Mouse (Mus musculus): ENCODE measurements at regions not wholly inside any gene's neighbourhood (a gene's known extent, or its start where the extent isn't known, plus 50 kb on each side); places are given as distances from the start of the nearest gene placed in this dataset.

- no peak for DNase-seq
Measured at GRCm38 (mm10) chr2:134126988-134127387, 427.2 kb downstream of the Hao1 start.

GRCm38 (mm10) chr2:134107286-134107685 is 446.9 kb downstream of the Hao1 start:
- DNase-seq, result no peak

DNA sequence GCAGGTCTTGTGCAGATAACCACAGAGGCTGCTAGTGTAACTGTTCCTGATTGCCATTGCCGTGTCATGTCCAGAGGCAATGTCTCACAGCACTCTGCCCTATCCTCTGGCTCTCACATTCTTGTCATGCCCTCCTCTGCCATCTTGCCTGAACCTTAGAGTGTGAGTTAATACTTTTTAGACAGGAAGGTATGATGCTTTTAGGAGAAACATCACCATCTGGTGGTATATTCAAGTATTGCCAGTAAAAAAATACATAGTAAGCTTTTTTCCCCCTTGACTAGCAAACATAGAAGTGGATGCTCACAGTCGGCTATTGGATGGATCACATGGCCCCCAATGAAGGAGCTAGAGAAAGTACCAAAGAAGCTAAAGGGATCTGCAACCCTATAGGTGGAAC is 465.8 kb downstream of the Hao1 start:
- DNase-seq, result no peak

- no peak for DNase-seq
Measured at GRCm38 (mm10) chr2:134080148-134080547, 474.0 kb downstream of the Hao1 start.

- DNase-seq, result no peak
Measured at GRCm38 (mm10) chr2:134077953-134078352, 476.2 kb downstream of the Hao1 start.

- DNase-seq, result no peak
Measured at GRCm38 (mm10) chr2:134067910-134068335, 486.2 kb downstream of the Hao1 start.

DNA sequence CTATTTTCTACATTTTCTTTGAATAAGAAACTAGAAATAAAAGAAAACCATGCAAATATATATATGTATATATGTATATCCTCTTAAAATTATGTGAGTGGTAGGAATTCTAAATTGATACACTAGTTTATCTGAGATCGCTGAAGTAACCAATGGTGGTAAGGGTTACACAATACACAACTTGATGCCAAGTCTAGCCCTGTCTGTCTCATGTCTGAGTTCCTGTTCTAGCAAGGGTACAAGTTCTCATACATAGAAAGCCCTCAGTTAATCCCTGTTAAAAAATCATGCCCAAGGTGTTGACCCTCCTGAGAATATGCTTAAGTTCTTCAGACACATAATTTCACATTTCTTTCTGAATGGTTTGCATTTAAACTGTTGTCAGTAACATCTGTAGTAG is 486.8 kb downstream of the Hao1 start:
- DNase-seq, result no peak

- no peak for DNase-seq
Measured at GRCm38 (mm10) chr2:134059916-134060618, 494.1 kb downstream of the Hao1 start.

GRCm38 (mm10) chr2:134036359-134036874 is 484.5 kb downstream of the Bmp2 start:
- no peak for DNase-seq

DNA sequence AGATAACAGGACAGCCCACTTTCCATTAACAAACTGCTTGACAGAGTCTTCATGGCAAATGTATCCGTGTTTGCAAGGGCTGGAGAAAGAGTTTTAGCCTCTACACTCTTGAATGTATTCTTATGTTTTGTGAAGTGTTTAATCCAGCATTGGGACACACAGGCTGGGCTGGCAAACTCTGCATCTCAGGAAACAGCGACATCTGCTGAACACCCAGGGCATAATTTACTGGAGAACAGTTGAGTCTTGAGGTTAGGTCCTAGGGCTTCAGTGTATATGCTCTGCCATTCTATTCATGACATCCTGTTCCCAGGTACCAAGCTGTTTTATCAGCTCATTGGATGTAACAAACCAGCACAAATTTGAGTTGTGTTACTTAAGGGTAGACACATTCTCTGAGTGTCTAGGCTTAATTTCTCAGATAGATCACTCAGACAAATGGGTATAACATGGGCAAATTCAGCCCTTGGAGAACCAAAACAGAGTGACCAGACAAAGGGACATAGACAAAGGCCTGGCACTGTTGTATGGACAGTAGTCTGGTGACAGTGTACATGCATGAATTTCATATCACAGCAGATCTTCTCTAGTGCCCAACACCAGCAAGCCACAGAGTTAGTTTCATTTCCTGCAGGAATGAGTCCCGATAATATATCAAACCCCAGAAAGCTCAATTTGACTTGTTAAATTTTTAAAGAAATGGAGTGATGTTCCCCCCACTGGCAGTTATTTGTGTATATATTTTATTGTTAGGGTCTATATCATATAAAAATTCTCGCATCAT is 477.9 kb downstream of the Bmp2 start:
- DNase-seq, result no peak

DNA sequence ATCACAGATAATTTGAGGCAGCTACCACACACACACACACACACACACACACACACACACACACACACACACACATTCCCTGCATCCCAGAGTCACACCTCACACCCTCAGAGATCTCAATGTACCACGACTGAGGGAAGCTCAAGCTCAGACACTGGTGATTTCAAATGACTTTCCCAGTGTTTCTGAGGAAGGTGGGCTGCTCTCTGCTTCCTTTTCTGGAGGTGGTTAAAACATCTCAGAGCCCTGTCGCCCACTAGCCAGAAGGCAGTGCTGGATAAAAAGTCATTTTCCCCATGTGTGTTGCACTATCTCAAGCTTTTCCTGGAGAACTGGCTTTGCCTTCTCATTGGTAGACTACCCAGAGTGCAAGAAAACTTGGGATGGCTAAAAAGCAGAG is 477.2 kb downstream of the Bmp2 start:
- DNase-seq, result no peak

GRCm38 (mm10) chr2:134017109-134017508 is 465.1 kb downstream of the Bmp2 start:
- DNase-seq, result no peak

- no peak for DNase-seq
Measured at GRCm38 (mm10) chr2:134003146-134003545, 451.2 kb downstream of the Bmp2 start.

- DNase-seq, result no peak
Measured at GRCm38 (mm10) chr2:133994742-133995141, 442.8 kb downstream of the Bmp2 start.

- peak; percentile 93 for DNase-seq
Measured at GRCm38 (mm10) chr2:133994337-133994736, 442.4 kb downstream of the Bmp2 start.

DNA sequence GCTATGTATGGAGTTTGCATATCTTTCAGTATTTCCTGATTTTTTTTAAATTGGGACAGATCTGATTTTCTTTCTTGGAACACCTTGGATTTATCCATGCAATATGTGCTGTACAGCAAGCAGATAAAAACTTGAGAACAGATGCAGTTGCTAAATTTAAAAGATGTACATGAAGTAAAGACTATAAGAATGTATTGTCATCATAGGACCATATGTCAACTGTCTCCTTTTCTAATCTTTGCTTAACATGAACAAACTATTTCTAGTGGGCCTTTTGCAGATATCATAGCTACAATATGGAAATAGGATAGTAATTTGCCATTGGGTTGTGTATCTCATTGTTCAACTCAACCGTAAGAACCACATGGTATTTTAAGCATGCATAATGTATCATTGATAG is 435.7 kb downstream of the Bmp2 start:
- no peak for DNase-seq
